Mouse (Mus musculus) heart, adult 2 months (tissue): ENCODE measurements around the gene Gys1. TPM values are rescaled to one million over a fixed set of nuclear protein-coding genes. Genes with fewer than 3 reads are reported as not detected.

Experiments used
- DNase-seq, 2 experiments: peaks; one replicate each; pipeline ENCODE4 v3.0.0; 2021
- H3K27ac ChIP-seq: fragments of 200-600 bp; 2 replicates; pipeline ENCODE4 v1.8.1; 2022
- H3K27me3 ChIP-seq: fragments of 200-500 bp; 2 replicates; pipeline ENCODE4 v1.6.1; 2012; ENCODE audit warnings: mild to moderate bottlenecking, low read length, inconsistent platforms, mixed read lengths; ENCODE audit not compliant: control insufficient read depth, insufficient read depth
- H3K36me3 ChIP-seq: fragments of 200-500 bp; 2 replicates; pipeline ENCODE4 v1.6.1; 2012; ENCODE audit warnings: low read length, inconsistent platforms; ENCODE audit not compliant: control insufficient read depth, insufficient read depth
- H3K4me1 ChIP-seq: fragments of 200-500 bp; 2 replicates; pipeline ENCODE4 v1.6.1; 2011; ENCODE audit warnings: low read length; ENCODE audit not compliant: control insufficient read depth, insufficient read depth
- H3K4me3 ChIP-seq: fragments of 200-600 bp; 2 replicates; pipeline ENCODE4 v1.8.1; 2022
- H3K79me2 ChIP-seq: fragments of 200-500 bp; replicated peaks from 2 replicates; pipeline ENCODE4 v1.6.1; 2012; ENCODE audit warnings: mild to moderate bottlenecking, inconsistent platforms, low read length, moderate library complexity, mixed read lengths; ENCODE audit not compliant: control insufficient read depth, insufficient read depth
- H3K9ac ChIP-seq: fragments of 200-500 bp; 2 replicates; pipeline ENCODE4 v1.6.1; 2012; ENCODE audit warnings: low read depth, mild to moderate bottlenecking, control low read depth, inconsistent platforms, low read length, mixed read lengths
- CTCF ChIP-seq: fragments of 200-600 bp; IDR thresholded peaks from 2 replicates; pipeline ENCODE4 v1.8.1; 2022; ENCODE audit warnings: antibody characterized with exemption, mild to moderate bottlenecking, moderate library complexity
- EP300 ChIP-seq: fragments of 200-500 bp; IDR thresholded peaks from 2 replicates; pipeline ENCODE4 v1.6.1; 2011; ENCODE audit warnings: low read depth, low read length, control low read depth; ENCODE audit not compliant: insufficient read depth
- POLR2A ChIP-seq: fragments of 200-500 bp; IDR thresholded peaks from 2 replicates; pipeline ENCODE4 v1.6.1; 2011; ENCODE audit warnings: mild to moderate bottlenecking, low read depth, low read length, control low read depth; ENCODE audit not compliant: insufficient read depth
- WGBS: fragments of 180-500 bp; shearing (Covaris S2); methylation state at CpG from one replicate; pipeline ENCODE4 v1.1.7; 2018; 5-methylcytosine and 5-hydroxymethylcytosine counted together
- intact Hi-C: fragments of 180-260 bp; cut with DNase I; formaldehyde crosslinking; loops from one replicate; pipeline ENCODE4 v1.15.1; 2025
- polyA plus RNA-seq: library from polyadenylated mRNA; depleted of rRNA; stranded (reverse); fragments of >200 nt; gene quantifications from 2 replicates; pipeline ENCODE4 v1.2.3, GENCODE M21; 2012
- total RNA-seq, 2 experiments: library from RNA; stranded (reverse); gene quantifications; 2 replicates each; pipeline ENCODE4 v1.2.3; 2021

Gys1 gene
- total and polyA plus RNA-seq, 3 experiments: 96.9 to 115 (median 111) TPM

GRCm38 (mm10) chr7:45412421-45412820 is 22.2 kb upstream of the Gys1 start:
- H3K27me3 ChIP-seq: peaks cover 6% of the 10 kb centered on the region

GRCm38 (mm10) chr7:45413113-45413863 is 21.4 kb upstream of the Gys1 start, which contains the start of gene Ntf5:
Gene Ntf5, plus strand, starts transcription at chr7:45413695.
- peak; percentile 33 to 51 for DNase-seq
- H3K27me3 ChIP-seq: peaks cover 6% of the 10 kb centered on the region
- H3K27ac ChIP-seq: no peak within 1 kb of the TSS
- peak within 1 kb of the TSS; percentile 45 for H3K4me3 ChIP-seq
- WGBS: 3% methylated on average over 37 of the region's 45 CpGs
- no peaks in the 10 kb centered on the region for H3K36me3 ChIP-seq
- H3K9ac ChIP-seq: peak within 1 kb of the TSS; percentile 36
- intact Hi-C loops: no loop called here
- no peak for TF ChIP-seq EP300
- H3K79me2 ChIP-seq: no peaks in the 10 kb centered on the region
- H3K4me1 ChIP-seq: no peaks in the 10 kb centered on the region

More at GRCm38 (mm10) chr7:45412421-45412820, 22.2 kb upstream of the Gys1 start:
- Histone ChIP-seq H3K4me3 (no peak overlapping the region), H3K36me3 (no peaks in the 10 kb centered on the region), H3K4me1 (no peaks in the 10 kb centered on the region), H3K27ac (no peak overlapping the region), H3K9ac (no peak overlapping the region), H3K79me2 (no peaks in the 10 kb centered on the region)
- no peak for TF ChIP-seq CTCF
- TF ChIP-seq POLR2A: no peak
- no peak for TF ChIP-seq EP300
- intact Hi-C loops: no loop called here
- 35% methylated on average over 2 of the region's 2 CpGs for WGBS
- DNase-seq: no peak

GRCm38 (mm10) chr7:45413864-45414739 is 20.5 kb upstream of the Gys1 start:
- no peak for DNase-seq
- intact Hi-C loops: no loop called here
- H3K27ac ChIP-seq: no peak overlapping the region
- H3K27me3 ChIP-seq: peaks cover 6% of the 10 kb centered on the region
- H3K4me1 ChIP-seq: no peaks in the 10 kb centered on the region
- no peak for TF ChIP-seq CTCF
- TF ChIP-seq EP300: no peak
- H3K4me3 ChIP-seq: peak overlapping the region; percentile 45
- no peaks in the 10 kb centered on the region for H3K36me3 ChIP-seq
- H3K9ac ChIP-seq: peak overlapping the region; percentile 36
- 2% methylated on average over 27 of the region's 27 CpGs for WGBS
- H3K79me2 ChIP-seq: no peaks in the 10 kb centered on the region

GRCm38 (mm10) chr7:45414740-45415224 is 19.9 kb upstream of the Gys1 start:
- H3K9ac ChIP-seq: no peak overlapping the region
- H3K79me2 ChIP-seq: no peaks in the 10 kb centered on the region
- TF ChIP-seq EP300: no peak
- no peak for TF ChIP-seq POLR2A
- no peak for TF ChIP-seq CTCF
- WGBS: 46% methylated on average over 12 of the region's 12 CpGs
- no peaks in the 10 kb centered on the region for H3K4me1 ChIP-seq
- DNase-seq: no peak
- intact Hi-C loops: no loop called here
- H3K27me3 ChIP-seq: peaks cover 6% of the 10 kb centered on the region
- H3K27ac ChIP-seq: no peak overlapping the region
- no peak overlapping the region for H3K4me3 ChIP-seq
- H3K36me3 ChIP-seq: no peaks in the 10 kb centered on the region

GRCm38 (mm10) chr7:45415636-45416035 is 19.0 kb upstream of the Gys1 start:
- no peaks in the 10 kb centered on the region for H3K79me2 ChIP-seq
- DNase-seq: no peak
- H3K36me3 ChIP-seq: no peaks in the 10 kb centered on the region
- WGBS: 26% methylated on average over 37 of the region's 37 CpGs
- no peak overlapping the region for H3K4me3 ChIP-seq
- no peak overlapping the region for H3K27ac ChIP-seq
- TF ChIP-seq CTCF (no peak), EP300 (no peak), POLR2A (no peak)
- intact Hi-C loops: no loop called here
- peaks cover 6% of the 10 kb centered on the region for H3K27me3 ChIP-seq
- H3K9ac ChIP-seq: no peak overlapping the region
- H3K4me1 ChIP-seq: no peaks in the 10 kb centered on the region

GRCm38 (mm10) chr7:45417962-45418492 is 16.6 kb upstream of the Gys1 start:
- no peak for DNase-seq
- peaks cover 6% of the 10 kb centered on the region for H3K27me3 ChIP-seq
- no peaks in the 10 kb centered on the region for H3K4me1 ChIP-seq
- no peak overlapping the region for H3K4me3 ChIP-seq
- no peaks in the 10 kb centered on the region for H3K36me3 ChIP-seq
- intact Hi-C loops: no loop called here
- H3K79me2 ChIP-seq: no peaks in the 10 kb centered on the region
- H3K27ac ChIP-seq: no peak overlapping the region
- WGBS: 10% methylated on average over 13 of the region's 13 CpGs
- no peak overlapping the region for H3K9ac ChIP-seq
- no peak for TF ChIP-seq CTCF
- no peak for TF ChIP-seq POLR2A
- no peak for TF ChIP-seq EP300
